Mouse (Mus musculus) CH12.LX (cell line): ENCODE measurements around the gene Slx4ip. TPM values are rescaled to one million over a fixed set of nuclear protein-coding genes. Genes with fewer than 3 reads are reported as not detected.

Source experiments
- DNase-seq: peaks from one replicate; pipeline ENCODE4 v3.0.0-alpha.2; 2013; ENCODE audit errors: extremely low read depth
- H3K27ac ChIP-seq: 2 replicates; pipeline ENCODE4 v1.5.1; 2012; ENCODE audit warnings: low read depth, mild to moderate bottlenecking, control low read depth, moderate library complexity; ENCODE audit not compliant: insufficient read depth
- H3K27me3 ChIP-seq: replicated peaks from 2 replicates; pipeline ENCODE3; 2012; ENCODE audit warnings: inconsistent platforms
- H3K36me3 ChIP-seq, 2 experiments: replicated peaks in 1 of 2; 2 replicates each; pipeline versions ENCODE3 to v1.6.1; 2012; ENCODE audit warnings: inconsistent platforms in 1 of 2, low read length in 1 of 2, mild to moderate bottlenecking in 1 of 2, mixed read lengths in 1 of 2, moderate library complexity in 1 of 2; ENCODE audit not compliant: control insufficient read depth in 1 of 2, insufficient read depth in 1 of 2
- H3K4me1 ChIP-seq, 2 experiments: 2 replicates each; pipeline ENCODE4 v1.6.1; 2012; ENCODE audit warnings: inconsistent platforms in 1 of 2, moderate library complexity in 1 of 2; ENCODE audit not compliant: insufficient read depth in 2 of 2, control insufficient read depth in 1 of 2
- H3K4me2 ChIP-seq: 2 replicates; pipeline ENCODE4 v1.6.1; 2012; ENCODE audit warnings: low read depth, mild to moderate bottlenecking, control low read depth; ENCODE audit not compliant: poor library complexity, insufficient read depth, severe bottlenecking
- H3K4me3 ChIP-seq, 3 experiments: fragments of 150-350 bp in 1 of 3; sonication (generic) in 1 of 3; replicated peaks in 1 of 3; 2 replicates each; pipeline versions ENCODE3 to v1.5.1; 2011 to 2012; ENCODE audit warnings: low read depth in 2 of 3, low read length in 2 of 3, mild to moderate bottlenecking in 2 of 3, moderate library complexity in 2 of 3, control low read depth in 1 of 3, improper control_type of control experiment in 1 of 3, inconsistent platforms in 1 of 3, mixed read lengths in 1 of 3; ENCODE audit not compliant: poor library complexity in 1 of 3
- H3K79me2 ChIP-seq: replicated peaks from 2 replicates; pipeline ENCODE4 v1.6.1; 2012; ENCODE audit warnings: mild to moderate bottlenecking, moderate library complexity; ENCODE audit not compliant: control insufficient read depth, poor library complexity, insufficient read depth, severe bottlenecking; ENCODE audit errors: extremely low read depth
- H3K9ac ChIP-seq: 2 replicates; pipeline ENCODE4 v1.6.1; 2012; ENCODE audit warnings: low read depth, mild to moderate bottlenecking, control low read depth, moderate library complexity; ENCODE audit not compliant: insufficient read depth
- H3K9me3 ChIP-seq: replicated peaks from 2 replicates; pipeline ENCODE3; 2012; ENCODE audit warnings: low read length, inconsistent platforms, mixed read lengths
- BHLHE40 ChIP-seq: IDR thresholded peaks from 2 replicates; pipeline ENCODE4 v1.6.1; 2011; ENCODE audit warnings: mild to moderate bottlenecking, low read depth, low read length, improper control_type of control experiment
- CHD1 ChIP-seq: IDR thresholded peaks from 2 replicates; pipeline ENCODE4 v1.6.1; 2012; ENCODE audit warnings: low read depth, low read length, improper control_type of control experiment, inconsistent platforms
- CHD2 ChIP-seq: IDR thresholded peaks from 2 replicates; pipeline ENCODE4 v1.6.1; 2011; ENCODE audit warnings: low read length, improper control_type of control experiment
- CTCF ChIP-seq, 2 experiments: IDR thresholded peaks in 1 of 2; conservative IDR thresholded peaks in 1 of 2; 2 replicates each; pipeline ENCODE4 v1.5.1; 2011 to 2012; ENCODE audit warnings: low read depth in 2 of 2, low read length in 2 of 2, improper control_type of control experiment in 1 of 2, inconsistent platforms in 1 of 2, mild to moderate bottlenecking in 1 of 2, moderate library complexity in 1 of 2
- ELF1 ChIP-seq: IDR thresholded peaks from 2 replicates; pipeline ENCODE4 v1.6.1; 2014; ENCODE audit warnings: low read depth, mild to moderate bottlenecking, inconsistent platforms, low read length, improper control_type of control experiment
- EP300 ChIP-seq: IDR thresholded peaks from 2 replicates; pipeline ENCODE4 v1.6.1; 2011; ENCODE audit warnings: low read length, improper control_type of control experiment
- ETS1 ChIP-seq: conservative IDR thresholded peaks from 2 replicates; pipeline ENCODE4 v1.6.1; 2012; ENCODE audit warnings: low read depth, mild to moderate bottlenecking, inconsistent platforms, low read length, improper control_type of control experiment, moderate library complexity
- GABPA ChIP-seq: IDR thresholded peaks from 2 replicates; pipeline ENCODE4 v1.6.1; 2012; ENCODE audit warnings: low read depth, low read length, improper control_type of control experiment, inconsistent platforms; ENCODE audit not compliant: insufficient replicate concordance
- HCFC1 ChIP-seq: IDR thresholded peaks from 2 replicates; pipeline ENCODE4 v1.6.1; 2012; ENCODE audit warnings: low read depth, mild to moderate bottlenecking, inconsistent platforms, low read length, improper control_type of control experiment
- IRF4 ChIP-seq: IDR thresholded peaks from 2 replicates; pipeline ENCODE4 v1.6.1; 2014; ENCODE audit warnings: low read depth, mild to moderate bottlenecking, inconsistent platforms, low read length, improper control_type of control experiment
- JUN ChIP-seq: IDR thresholded peaks from 2 replicates; pipeline ENCODE4 v1.6.1; 2011; ENCODE audit warnings: low read depth, mild to moderate bottlenecking, low read length, improper control_type of control experiment, moderate library complexity; ENCODE audit not compliant: insufficient read depth
- JUND ChIP-seq: conservative IDR thresholded peaks from 2 replicates; pipeline ENCODE4 v1.6.1; 2011; ENCODE audit warnings: low read depth, low read length, improper control_type of control experiment
- KAT2A ChIP-seq: IDR thresholded peaks from 2 replicates; pipeline ENCODE4 v1.6.1; 2012; ENCODE audit warnings: low read length, improper control_type of control experiment, inconsistent platforms; ENCODE audit not compliant: insufficient replicate concordance
- MAFK ChIP-seq: IDR thresholded peaks from 2 replicates; pipeline ENCODE4 v1.6.1; 2011; ENCODE audit warnings: low read length, improper control_type of control experiment; ENCODE audit not compliant: insufficient replicate concordance
- MAX ChIP-seq: IDR thresholded peaks from 2 replicates; pipeline ENCODE4 v1.6.1; 2011; ENCODE audit warnings: low read length, improper control_type of control experiment
- MAZ ChIP-seq: IDR thresholded peaks from 2 replicates; pipeline ENCODE4 v1.6.1; 2012; ENCODE audit warnings: low read depth, mild to moderate bottlenecking, inconsistent platforms, low read length, improper control_type of control experiment, moderate library complexity
- MEF2A ChIP-seq: IDR thresholded peaks from 2 replicates; pipeline ENCODE4 v1.6.1; 2014; ENCODE audit warnings: low read depth, mild to moderate bottlenecking, inconsistent platforms, low read length, improper control_type of control experiment, borderline replicate concordance
- NELFE ChIP-seq: IDR thresholded peaks from 2 replicates; pipeline ENCODE4 v1.6.1; 2011; ENCODE audit warnings: low read depth, low read length, improper control_type of control experiment
- NRF1 ChIP-seq: IDR thresholded peaks from 2 replicates; pipeline ENCODE4 v1.6.1; 2014; ENCODE audit warnings: low read depth, mild to moderate bottlenecking, inconsistent platforms, low read length, improper control_type of control experiment, moderate library complexity
- POLR2A ChIP-seq: IDR thresholded peaks from 2 replicates; pipeline ENCODE4 v1.6.1; 2011; ENCODE audit warnings: low read depth, mild to moderate bottlenecking, improper control_type of control experiment, low read length
- POLR2AphosphoS2 ChIP-seq: IDR thresholded peaks from 2 replicates; pipeline ENCODE4 v1.6.1; 2011; ENCODE audit warnings: low read depth, low read length, improper control_type of control experiment
- RCOR1 ChIP-seq: conservative IDR thresholded peaks from 2 replicates; pipeline ENCODE4 v1.6.1; 2012; ENCODE audit warnings: low read depth, mild to moderate bottlenecking, inconsistent platforms, low read length, improper control_type of control experiment
- SIN3A ChIP-seq: IDR thresholded peaks from 2 replicates; pipeline ENCODE4 v1.6.1; 2012; ENCODE audit warnings: low read length, improper control_type of control experiment, inconsistent platforms
- SMC3 ChIP-seq: IDR thresholded peaks from 2 replicates; pipeline ENCODE4 v1.6.1; 2011; ENCODE audit warnings: low read depth, low read length, improper control_type of control experiment
- TBP ChIP-seq: conservative IDR thresholded peaks from 2 replicates; pipeline ENCODE4 v1.6.1; 2011; ENCODE audit warnings: low read depth, low read length, improper control_type of control experiment
- TCF12 ChIP-seq: IDR thresholded peaks from 2 replicates; pipeline ENCODE4 v1.6.1; 2014; ENCODE audit warnings: low read depth, mild to moderate bottlenecking, inconsistent platforms, low read length, improper control_type of control experiment
- USF1 ChIP-seq: IDR thresholded peaks from 2 replicates; pipeline ENCODE4 v1.6.1; 2014; ENCODE audit warnings: low read depth, mild to moderate bottlenecking, inconsistent platforms, low read length, improper control_type of control experiment
- USF2 ChIP-seq: conservative IDR thresholded peaks from 2 replicates; pipeline ENCODE4 v1.6.1; 2011; ENCODE audit warnings: low read depth, low read length, improper control_type of control experiment
- ZC3H11A ChIP-seq: IDR thresholded peaks from 2 replicates; pipeline ENCODE4 v1.6.1; 2012; ENCODE audit warnings: low read depth, mild to moderate bottlenecking, inconsistent platforms, low read length, improper control_type of control experiment
- ZKSCAN1 ChIP-seq: IDR thresholded peaks from 2 replicates; pipeline ENCODE4 v1.6.1; 2012; ENCODE audit warnings: low read depth, inconsistent platforms, low read length, improper control_type of control experiment, borderline replicate concordance
- ZMIZ1 ChIP-seq: IDR thresholded peaks from 2 replicates; pipeline ENCODE4 v1.6.1; 2012; ENCODE audit warnings: low read depth, mild to moderate bottlenecking, inconsistent platforms, low read length, improper control_type of control experiment
- ZNF384 ChIP-seq: IDR thresholded peaks from 2 replicates; pipeline ENCODE4 v1.6.1; 2012; ENCODE audit warnings: low read depth, low read length, improper control_type of control experiment, inconsistent platforms
- dilution Hi-C: fragments of 300-500 bp; cut with MboI; formaldehyde crosslinking; loops from 2 replicates; pipeline ENCODE4 v1.14.3; 2020; ENCODE audit warnings: low sequenced_read_pairs; ENCODE audit not compliant: extremely low pct_unique_long_range_greater_than_20kb, extremely low pct_ligation_motif_present
- in situ Hi-C: fragments of 300-500 bp; cut with MboI; formaldehyde crosslinking; loops from 3 replicates; pipeline ENCODE4 v1.14.3; 2019; ENCODE audit warnings: low sequenced_read_pairs, low pct_ligation_motif_present, low pct_unique_long_range_greater_than_20kb, mixed read lengths
- polyA plus RNA-seq: library from polyadenylated mRNA; unstranded; fragments of >175 nt; gene quantifications from 2 replicates; pipeline ENCODE4 v1.2.1, GENCODE M21; 2012; ENCODE audit warnings: low read depth; ENCODE audit not compliant: insufficient read length
- total RNA-seq, 2 experiments: library from RNA; depleted of rRNA; stranded (reverse); fragments of 300-350 nt in 1 of 2; fragments of >200 nt in 1 of 2; gene quantifications; 2 replicates each; pipeline ENCODE4 v1.2.3; 2012 to 2014

The Slx4ip gene
- total RNA-seq (2012; rRNA removed) (4.4 and 4.7 TPM in 2 replicates), total RNA-seq (2014; rRNA removed) (3.8 and 4.1 TPM in 2 replicates), polyA plus RNA-seq (6.5 and 6.7 TPM in 2 replicates)

DNA sequence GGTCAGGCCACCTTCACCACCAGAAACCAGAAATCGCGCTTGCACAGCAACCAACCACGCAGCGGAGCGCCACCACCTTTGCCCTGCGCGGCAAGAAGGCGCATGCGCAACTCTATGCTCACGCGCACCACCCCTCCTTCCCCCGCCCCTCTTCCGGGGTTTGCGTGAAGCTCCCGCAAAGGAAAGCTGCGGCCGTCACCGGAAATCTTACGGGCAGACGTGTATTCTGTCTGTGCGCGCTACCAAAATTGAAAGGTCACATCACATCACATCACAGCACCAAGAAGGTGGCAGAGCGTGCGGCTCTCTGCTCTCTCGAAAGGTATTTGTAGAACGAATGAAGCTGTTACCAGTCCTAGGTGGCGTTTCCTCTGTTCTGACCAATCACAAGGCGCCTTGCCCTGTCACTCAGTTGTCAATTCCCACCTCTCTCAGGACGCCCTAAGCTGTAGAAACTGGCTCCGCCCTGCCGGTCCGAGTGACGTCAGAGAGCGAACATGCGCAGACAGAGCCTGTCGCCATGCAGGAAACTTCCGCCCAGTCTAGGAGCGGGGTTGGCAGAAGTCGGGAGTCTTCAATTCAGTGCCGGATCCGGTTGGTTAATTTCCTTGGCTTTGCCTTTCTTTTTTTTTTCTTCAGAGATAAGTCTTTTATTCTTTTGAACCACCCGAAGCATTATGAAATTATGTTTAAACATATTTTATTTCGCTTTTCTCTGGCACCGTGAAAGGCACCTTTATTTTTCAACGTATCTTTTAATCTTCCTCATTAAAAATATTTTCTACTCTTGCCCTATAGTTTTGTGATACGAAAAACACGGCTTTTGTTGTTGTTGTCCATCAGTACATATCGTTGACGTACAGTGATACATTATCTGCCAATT, at the start of gene Slx4ip, which contains the start of the genes AL731706.1 and Mkks:
Gene Slx4ip, plus strand, starts transcription at position 151 of the 883 bp plus-strand sequence.
Gene AL731706.1, minus strand, starts transcription at position 322 of the 883 bp plus-strand sequence.
Gene Mkks, minus strand, starts transcription at position 322 of the 883 bp plus-strand sequence.
- peaks cover 0 to 6% of the 10 kb centered on the region in 2 experiments for H3K36me3 ChIP-seq
- H3K9me3 ChIP-seq, result no peaks in the 10 kb centered on the region
- peaks cover 15% of the 10 kb centered on the region for H3K79me2 ChIP-seq
- peaks cover 0 to 44% of the 10 kb centered on the region in 2 experiments; a peak in 2 of 4 replicates for H3K4me1 ChIP-seq
- in situ Hi-C loops, result no loop called here
- peak within 1 kb of the TSS; percentile 73 to 87 (median 82) for H3K4me3 ChIP-seq
- H3K27ac ChIP-seq, result peak within 1 kb of the TSS; percentile 58
- peak within 1 kb of the TSS; percentile 82 for H3K4me2 ChIP-seq
- DNase-seq, result peak; percentile 99
- H3K27me3 ChIP-seq, result no peaks in the 10 kb centered on the region
- H3K9ac ChIP-seq, result peak within 1 kb of the TSS; percentile 69
- TF ChIP-seq CHD2, result peak; percentile 55; the same call in 1 of the 2 replicates
- TF ChIP-seq ELF1, result peak; percentile 88
- TF ChIP-seq TBP, result peak; percentile 84
- peak; percentile 86 for TF ChIP-seq POLR2AphosphoS2
- TF ChIP-seq ZMIZ1, result peak; percentile 71
- TF ChIP-seq IRF4, result peak; percentile 10; the same call in 1 of the 2 replicates
- TF ChIP-seq EP300, result no peak
- no peak for TF ChIP-seq USF2
- peak; percentile 49; the same call in 1 of the 2 replicates for TF ChIP-seq SIN3A
- TF ChIP-seq TCF12, result peak; percentile 69
- TF ChIP-seq SMC3, result no peak
- peak; percentile 85; the same call in 1 of the 2 replicates for TF ChIP-seq MAZ
- TF ChIP-seq ZC3H11A, result no peak
- TF ChIP-seq HCFC1, result peak; percentile 72
- no peak for TF ChIP-seq ZKSCAN1
- TF ChIP-seq ZNF384, result no peak
- TF ChIP-seq KAT2A, result peak; percentile 75; the same call in 1 of the 2 replicates
- peak; percentile 79 for TF ChIP-seq POLR2A
- TF ChIP-seq JUND, result 0 out of 2 replicates have a peak, but pooled peaks have one; percentile 8
- peak; percentile 85 for TF ChIP-seq NRF1
- peak; percentile 54; the same call in 1 of the 2 replicates for TF ChIP-seq BHLHE40
- no peak for TF ChIP-seq RCOR1
- TF ChIP-seq JUN, result 0 out of 2 replicates have a peak, but pooled peaks have one; percentile 16
- TF ChIP-seq MEF2A, result no peak
- peak; percentile 92; the same call in 1 of the 2 replicates for TF ChIP-seq NELFE
- TF ChIP-seq ETS1, result 0 out of 2 replicates have a peak, but pooled peaks have one; percentile 4
- no peak; the same call in 1 of the 2 replicates for TF ChIP-seq GABPA
- TF ChIP-seq MAX, result peak; percentile 87; the same call in 1 of the 2 replicates
- TF ChIP-seq USF1, result no peak
- no peak for TF ChIP-seq CTCF (conservative IDR thresholded peaks at IDR 0.05 in 1 of 2, IDR thresholded peaks at IDR 0.05 in 1 of 2; ENCODE audit: low read depth in 2 of 2, low read length in 2 of 2)
- TF ChIP-seq MAFK, result no peak
- 0 out of 2 replicates have a peak, but pooled peaks have one; percentile 25 for TF ChIP-seq CHD1
- dilution Hi-C loops, result no loop called here
